Mouse (Mus musculus) frontal cortex, adult 2 months (tissue): Measurements from ENCODE around the gene Kmt5a. TPM values are rescaled to one million over a fixed set of nuclear protein-coding genes. Genes with fewer than 3 reads are reported as not detected.
A peak's percentile ranks its signal among the peaks of the same experiment; 100 is the strongest.
"Not testable (repeated sequence)": the region's sequence is repeated elsewhere in the genome, so short reads cannot be mapped to it uniquely, and the experiment has no call there.

Experiments used
- DNase-seq, 2 experiments: peaks; one replicate each; pipeline ENCODE4 v3.0.0; 2022; ENCODE audit warnings: low spot score in 1 of 2; ENCODE audit errors: extremely low spot score in 1 of 2
- polyA plus RNA-seq: library from polyadenylated mRNA; depleted of rRNA; stranded (reverse); fragments of >200 nt; gene quantifications from 2 replicates; pipeline ENCODE4 v1.2.3, GENCODE M21; 2012

Kmt5a gene
- polyA plus RNA-seq, 1 experiment = 41.8 TPM

GRCm38 (mm10) chr5:124482436-124482965 is 42.8 kb downstream of the Kmt5a start:
- DNase-seq = no peak

GRCm38 (mm10) chr5:124482966-124483654 is 43.4 kb downstream of the Kmt5a start, which contains the start of gene Snrnp35:
Gene Snrnp35 (plus strand): TSS chr5:124483134.
- peak; percentile 70 to 88 for DNase-seq

GRCm38 (mm10) chr5:124483655-124484396 is 44.1 kb downstream of the Kmt5a start:
- no peak for DNase-seq

- no peak for DNase-seq
Observed at GRCm38 (mm10) chr5:124485654-124486053, 45.9 kb downstream of the Kmt5a start.

- DNase-seq = no peak
Observed at GRCm38 (mm10) chr5:124488885-124489284, 49.2 kb downstream of the Kmt5a start.

- no peak for DNase-seq
Observed at GRCm38 (mm10) chr5:124491732-124492131, 52.0 kb downstream of the Kmt5a start.

- DNase-seq = no peak
Observed at GRCm38 (mm10) chr5:124492618-124493017, 52.9 kb downstream of the Kmt5a start.

GRCm38 (mm10) chr5:124493455-124493854 is 53.7 kb downstream of the Kmt5a start:
- no peak for DNase-seq

- peak in 1 of 2 experiments; percentile 54 for DNase-seq
Observed at GRCm38 (mm10) chr5:124495547-124495946, 55.8 kb downstream of the Kmt5a start.

GRCm38 (mm10) chr5:124496614-124497514 is 57.1 kb downstream of the Kmt5a start:
- DNase-seq = no peak

- DNase-seq = no peak
Observed at GRCm38 (mm10) chr5:124498221-124498876, 58.6 kb downstream of the Kmt5a start.

GRCm38 (mm10) chr5:124499001-124499400 is 59.3 kb downstream of the Kmt5a start:
- DNase-seq = no peak

GRCm38 (mm10) chr5:124500037-124500436 is 60.3 kb downstream of the Kmt5a start:
- DNase-seq = not testable (repeated sequence)

- DNase-seq = peak; percentile 55 to 72
Observed at GRCm38 (mm10) chr5:124500573-124500972, 60.8 kb downstream of the Kmt5a start.

GRCm38 (mm10) chr5:124501541-124501940 is 61.8 kb downstream of the Kmt5a start:
- no peak for DNase-seq

- peak; percentile 84 to 92 for DNase-seq
Observed at GRCm38 (mm10) chr5:124503742-124504141, 64.0 kb downstream of the Kmt5a start.

GRCm38 (mm10) chr5:124505235-124505634 is 65.5 kb downstream of the Kmt5a start:
- no peak for DNase-seq

- no peak for DNase-seq
Observed at GRCm38 (mm10) chr5:124506731-124507359, 67.1 kb downstream of the Kmt5a start.

- no peak for DNase-seq
Observed at GRCm38 (mm10) chr5:124509200-124509599, 69.5 kb downstream of the Kmt5a start.
